Mouse (Mus musculus) cerebellum, adult 2 months (tissue): ENCODE measurements around the gene Celf1.

ENCODE experiments used
- CTCF ChIP-seq: fragments of 200-500 bp; IDR thresholded peaks from 2 replicates; pipeline ENCODE4 v1.5.1; 2011; ENCODE audit warnings: low read depth, mild to moderate bottlenecking, control low read depth, low read length, moderate library complexity, borderline replicate concordance; ENCODE audit not compliant: insufficient read depth
- POLR2A ChIP-seq: fragments of 200-500 bp; IDR thresholded peaks from 2 replicates; pipeline ENCODE4 v1.6.1; 2011; ENCODE audit warnings: low read length, control low read depth, borderline replicate concordance; ENCODE audit not compliant: insufficient read depth

- no peak for TF ChIP-seq CTCF
- TF ChIP-seq POLR2A, result no peak
These were observed 113.2 kb downstream of the Celf1 start for GRCm38 (mm10) chr2:91053181-91053933.
